Mouse (Mus musculus) layer of hippocampus, adult 9-11 months (tissue): ENCODE data around the gene Taar4.

Experiments used
- DNase-seq: peaks from one replicate; pipeline ENCODE4 v3.0.0; 2022

Gene Taar4

DNA sequence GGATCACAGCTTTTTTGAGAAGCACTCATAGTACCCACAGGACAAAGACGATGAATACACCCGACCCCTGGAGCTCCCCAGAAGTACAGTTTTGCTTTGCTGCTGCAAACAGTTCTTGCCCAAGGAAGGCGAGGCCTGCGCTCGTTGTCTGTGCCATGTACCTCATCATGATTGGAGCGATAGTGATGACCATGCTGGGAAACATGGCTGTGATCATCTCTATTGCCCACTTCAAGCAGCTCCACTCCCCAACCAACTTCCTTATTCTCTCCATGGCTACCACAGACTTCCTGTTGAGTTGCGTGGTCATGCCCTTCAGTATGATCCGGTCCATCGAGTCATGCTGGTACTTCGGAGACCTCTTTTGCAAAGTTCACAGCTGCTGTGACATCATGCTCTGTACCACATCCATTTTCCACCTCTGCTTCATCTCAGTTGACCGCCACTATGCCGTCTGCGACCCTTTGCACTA lies at the start of gene Taar4:
TSS of gene Taar4 (plus strand) at position 51 of the 472 bp plus-strand sequence.
- DNase-seq, result no peak

DNA sequence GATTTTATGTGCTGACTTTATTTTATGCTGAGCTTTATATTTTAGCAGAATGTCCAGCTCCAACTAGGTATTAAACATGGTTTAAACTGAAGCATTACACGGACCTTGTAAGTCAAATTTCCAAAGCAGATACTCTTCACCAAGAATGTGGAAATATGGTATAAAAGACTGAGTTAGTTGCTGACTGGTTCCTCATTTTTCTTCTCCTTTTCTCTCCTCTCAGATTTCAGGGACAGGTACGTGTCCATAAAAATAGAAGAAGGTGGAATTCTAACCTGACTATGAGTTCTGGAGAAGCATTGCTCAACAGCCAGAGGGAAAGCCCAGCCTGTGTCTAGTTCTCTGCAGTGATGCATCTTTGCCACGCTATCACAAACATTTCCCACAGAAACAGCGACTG lies 40.2 kb upstream of the Taar4 start, which contains the start of gene Taar1:
TSS of gene Taar1 (plus strand) at position 301 of the 400 bp plus-strand sequence.
- DNase-seq, result no peak

DNA sequence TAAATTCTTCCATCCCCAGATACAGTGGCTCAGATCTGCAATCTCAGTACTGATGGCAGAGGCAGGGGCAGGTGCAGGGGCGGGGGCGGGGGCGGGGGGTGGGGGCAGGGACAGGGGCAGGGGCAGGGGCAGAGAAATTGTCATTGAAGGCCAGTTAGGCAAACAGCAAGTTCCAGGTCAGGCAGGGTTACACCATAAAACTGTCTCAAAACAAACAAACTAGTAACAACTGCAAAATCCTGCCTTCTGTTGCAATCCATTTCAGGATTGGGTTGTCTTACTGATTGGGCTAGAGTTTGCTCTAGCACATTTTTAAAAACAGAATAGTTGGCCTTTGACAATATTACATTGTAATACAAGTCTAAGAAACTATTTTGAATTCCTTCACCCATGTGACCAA lies 37.8 kb upstream of the Taar4 start:
- DNase-seq, result no peak

DNA sequence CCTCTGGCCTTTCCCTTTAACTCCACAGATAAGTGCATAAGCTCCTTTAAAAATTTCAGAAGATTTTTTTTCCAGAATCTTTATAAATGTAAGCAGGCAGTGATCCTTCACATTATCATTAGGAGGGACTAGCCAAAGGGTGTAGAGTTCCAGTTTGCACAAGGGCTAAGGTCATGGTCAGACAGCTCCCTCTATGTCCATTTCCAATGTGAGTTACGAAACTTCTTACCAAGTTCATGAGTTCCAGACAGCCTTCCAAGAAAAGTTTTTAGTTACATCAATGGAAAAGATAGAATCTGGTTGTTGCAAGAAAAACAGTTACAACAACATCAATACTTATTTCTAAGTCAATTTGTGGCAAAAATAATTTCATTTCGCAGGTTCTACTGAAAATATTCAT lies 36.4 kb upstream of the Taar4 start:
- DNase-seq, result no peak

DNA sequence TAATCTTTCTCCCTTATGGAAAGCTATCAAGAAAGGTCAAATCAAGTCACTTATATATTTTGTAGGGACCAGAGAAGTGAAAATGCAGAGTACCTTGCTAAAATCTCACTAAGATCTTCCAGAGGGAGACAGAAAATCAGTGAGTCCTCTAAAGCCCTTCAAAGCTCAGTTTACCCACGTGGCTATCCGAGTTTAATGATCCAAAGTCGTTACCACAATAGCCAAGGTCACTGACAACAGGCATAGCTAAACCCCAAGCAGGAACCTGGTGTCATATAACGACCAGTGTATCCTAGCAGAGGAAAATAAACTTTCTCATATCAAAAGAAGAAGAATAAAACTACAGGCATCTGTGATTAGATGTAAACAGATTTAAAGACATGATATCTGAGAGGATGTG lies 22.7 kb upstream of the Taar4 start:
- no peak for DNase-seq

DNA sequence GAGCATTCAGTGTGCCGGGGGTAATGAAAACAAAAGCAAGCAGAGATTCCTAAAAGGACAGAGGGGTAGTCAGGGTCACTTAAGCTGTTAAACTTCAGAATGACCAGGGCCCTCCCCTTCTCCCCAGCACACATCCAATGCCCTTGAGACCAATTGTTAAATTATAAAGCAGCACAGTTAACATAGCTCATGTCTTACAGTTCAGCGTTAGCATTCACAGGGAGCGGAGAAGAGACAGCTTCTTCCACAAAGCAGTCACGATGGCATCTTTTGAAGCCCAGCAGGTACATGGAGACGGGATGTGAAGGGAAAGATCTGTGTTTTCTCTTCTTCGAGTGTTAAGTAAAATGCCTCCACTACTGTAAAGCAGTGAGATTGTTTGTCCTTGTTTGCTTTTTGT lies 22.0 kb upstream of the Taar4 start, which contains the start of gene Taar2:
TSS of gene Taar2 (plus strand) at position 261 of the 400 bp plus-strand sequence.
- DNase-seq, result no peak

DNA sequence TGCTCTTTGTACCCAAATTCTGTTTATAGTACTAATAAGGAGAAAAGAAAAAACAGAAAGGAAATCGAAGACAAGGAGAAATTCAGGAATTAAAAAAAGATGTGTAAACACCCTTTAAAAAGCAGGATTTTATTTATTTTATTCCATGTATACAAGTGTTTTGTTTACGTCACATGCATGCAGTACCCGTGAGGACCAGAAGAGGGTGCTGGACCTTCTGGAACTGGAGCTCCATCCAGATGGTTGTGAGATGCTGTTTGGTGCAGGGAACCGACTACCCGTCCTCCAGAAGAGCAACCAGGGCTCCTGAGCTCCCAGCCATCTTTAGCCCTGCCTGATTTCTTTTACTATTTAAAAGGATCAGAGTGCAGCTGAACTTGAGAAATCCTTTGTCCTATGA lies 17.8 kb upstream of the Taar4 start:
- DNase-seq, result no peak

DNA sequence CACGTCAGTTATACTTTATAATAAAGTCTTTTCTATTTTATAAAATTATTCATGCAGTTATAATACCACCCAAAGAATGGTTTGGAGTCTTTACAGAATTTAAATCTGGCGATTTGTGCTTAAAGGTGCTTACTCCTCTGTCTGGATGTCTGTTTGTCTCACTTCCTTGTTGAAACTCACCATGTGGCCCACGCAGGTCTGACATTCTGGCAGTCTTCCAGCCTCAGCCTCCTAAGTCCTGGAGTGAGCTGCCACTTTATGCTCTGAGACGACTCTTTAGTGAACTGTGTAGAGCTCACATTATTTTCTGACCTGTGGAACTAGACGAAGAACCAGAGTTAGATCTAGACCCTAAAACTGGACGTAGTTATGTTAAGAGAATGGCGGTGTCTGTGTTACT lies 12.3 kb upstream of the Taar4 start:
- DNase-seq, result no peak

DNA sequence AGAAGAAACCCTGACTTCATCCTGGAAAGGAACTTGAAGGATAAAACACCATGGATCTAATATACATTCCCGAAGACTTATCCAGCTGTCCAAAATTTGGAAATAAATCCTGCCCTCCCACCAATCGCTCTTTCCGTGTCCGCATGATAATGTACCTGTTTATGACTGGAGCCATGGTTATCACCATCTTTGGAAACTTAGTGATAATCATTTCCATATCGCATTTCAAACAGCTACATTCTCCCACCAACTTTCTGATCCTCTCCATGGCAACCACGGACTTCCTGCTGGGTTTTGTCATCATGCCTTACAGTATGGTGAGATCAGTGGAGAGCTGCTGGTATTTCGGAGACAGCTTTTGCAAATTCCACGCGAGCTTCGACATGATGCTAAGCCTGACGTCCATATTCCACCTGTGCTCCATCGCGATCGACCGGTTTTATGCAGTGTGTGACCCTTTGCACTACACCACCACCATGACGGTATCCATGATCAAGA lies 10.7 kb upstream of the Taar4 start, which contains the start of gene Taar3:
TSS of gene Taar3 (plus strand) at position 51 of the 498 bp plus-strand sequence.
- no peak for DNase-seq

DNA sequence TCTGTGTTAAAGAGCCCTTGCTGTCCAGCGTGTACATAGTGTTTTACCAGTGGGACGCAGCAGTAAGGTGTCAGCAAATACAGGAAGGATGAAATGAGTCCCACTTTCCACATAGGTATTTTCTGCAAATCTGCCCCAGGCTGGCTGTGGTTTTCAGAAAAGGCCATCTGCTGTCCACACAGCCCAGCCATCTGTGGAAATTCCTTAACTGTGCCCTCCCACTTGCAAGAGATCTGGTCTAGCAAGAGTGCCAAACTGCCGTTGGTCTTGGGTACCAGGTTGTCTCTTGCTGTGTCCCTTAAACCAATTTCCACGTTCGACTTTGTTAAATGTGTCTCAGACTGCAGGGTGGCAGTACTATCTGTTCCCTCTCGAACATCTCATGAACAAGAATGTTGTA lies 8.6 kb upstream of the Taar4 start:
- no peak for DNase-seq

DNA sequence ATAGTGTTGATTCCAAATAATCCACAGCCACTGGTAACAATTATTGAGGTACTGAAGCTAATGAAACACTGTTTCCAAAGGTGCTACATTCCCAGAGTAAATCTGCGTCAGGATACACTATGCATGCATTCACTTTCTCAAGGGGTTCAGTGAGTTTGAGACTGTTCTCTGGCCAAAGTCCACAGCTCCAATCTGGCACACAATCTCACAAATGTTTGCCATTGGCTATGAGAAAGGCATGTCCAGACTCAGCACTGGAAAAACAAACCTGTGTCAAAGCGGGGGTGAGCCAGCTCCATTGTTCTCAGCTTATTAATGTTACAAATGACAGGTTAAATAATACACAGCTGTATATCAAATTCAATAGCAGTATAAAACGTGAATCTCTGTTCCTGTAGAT lies 1.2 kb upstream of the Taar4 start:
- no peak for DNase-seq

DNA sequence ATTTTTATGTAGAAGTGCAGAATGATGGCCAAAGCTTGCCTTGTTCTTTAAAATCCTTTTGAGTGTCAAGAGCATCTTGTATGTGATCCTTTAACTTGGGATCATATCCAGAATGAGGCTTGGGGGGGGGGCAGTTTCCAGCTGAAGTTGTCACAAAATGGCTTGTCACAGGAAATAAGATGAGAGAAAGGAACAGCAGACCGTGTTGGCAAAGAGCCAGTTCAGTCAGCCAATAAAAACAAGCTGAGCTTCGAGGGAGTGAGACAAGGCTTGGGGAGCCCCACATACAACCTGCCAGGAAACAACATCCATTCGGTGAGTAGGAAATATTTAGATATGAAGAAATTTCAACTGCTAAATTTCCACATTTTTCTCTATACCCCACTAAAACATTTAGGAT lies 3.1 kb downstream of the Taar4 start:
- DNase-seq, result no peak

DNA sequence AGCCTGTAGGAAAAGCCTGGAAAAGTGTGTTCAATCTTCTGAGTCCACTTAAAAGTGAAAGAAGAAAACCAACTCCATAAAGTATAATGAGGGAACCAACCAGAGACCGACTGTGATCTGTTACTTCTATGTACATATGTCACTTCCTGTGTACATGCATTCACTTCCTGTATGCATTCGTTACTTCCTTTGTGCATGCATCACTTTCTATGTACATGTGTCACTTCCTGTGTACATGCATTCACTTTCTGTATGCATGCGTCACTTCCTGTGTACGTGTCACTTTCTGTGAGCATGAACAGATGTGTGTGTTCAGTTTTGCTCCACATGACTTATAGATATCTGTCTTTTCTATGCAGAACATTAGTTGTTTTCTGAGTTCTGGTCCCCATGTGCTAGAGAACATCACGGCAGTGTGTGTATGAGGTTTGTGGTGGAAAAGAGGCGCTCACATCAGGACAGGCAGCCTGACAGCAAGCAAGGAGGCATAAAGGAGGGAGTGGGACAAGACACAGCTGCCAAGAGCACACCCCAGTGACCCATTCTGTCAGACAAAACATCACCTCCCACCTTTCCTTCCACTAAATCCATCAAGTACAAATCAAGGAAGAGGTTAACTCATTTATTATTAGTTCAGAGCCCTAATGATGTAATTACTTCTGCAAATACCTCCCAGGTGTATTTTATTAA lies 4.8 kb downstream of the Taar4 start:
- DNase-seq, result no peak

DNA sequence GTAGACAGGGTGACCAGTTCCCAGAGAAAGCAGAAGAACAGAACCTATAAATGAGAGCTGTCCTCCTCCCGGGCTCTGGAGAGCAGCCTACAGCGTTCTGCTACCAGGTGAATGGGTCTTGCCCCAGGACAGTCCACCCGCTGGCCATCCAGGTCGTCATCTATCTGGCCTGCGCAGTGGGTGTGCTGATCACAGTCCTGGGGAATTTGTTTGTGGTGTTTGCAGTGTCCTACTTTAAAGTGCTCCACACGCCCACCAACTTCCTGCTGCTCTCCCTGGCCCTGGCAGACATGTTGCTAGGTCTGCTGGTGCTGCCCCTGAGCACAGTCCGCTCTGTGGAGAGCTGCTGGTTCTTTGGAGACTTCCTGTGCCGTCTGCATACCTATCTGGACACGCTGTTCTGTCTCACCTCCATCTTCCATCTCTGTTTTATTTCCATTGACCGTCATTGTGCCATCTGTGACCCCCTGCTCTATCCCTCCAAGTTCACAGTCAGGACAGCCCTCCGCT lies 10.4 kb downstream of the Taar4 start, which contains the start of gene Taar5:
TSS of gene Taar5 (plus strand) at position 51 of the 510 bp plus-strand sequence.
- DNase-seq, result no peak

DNA sequence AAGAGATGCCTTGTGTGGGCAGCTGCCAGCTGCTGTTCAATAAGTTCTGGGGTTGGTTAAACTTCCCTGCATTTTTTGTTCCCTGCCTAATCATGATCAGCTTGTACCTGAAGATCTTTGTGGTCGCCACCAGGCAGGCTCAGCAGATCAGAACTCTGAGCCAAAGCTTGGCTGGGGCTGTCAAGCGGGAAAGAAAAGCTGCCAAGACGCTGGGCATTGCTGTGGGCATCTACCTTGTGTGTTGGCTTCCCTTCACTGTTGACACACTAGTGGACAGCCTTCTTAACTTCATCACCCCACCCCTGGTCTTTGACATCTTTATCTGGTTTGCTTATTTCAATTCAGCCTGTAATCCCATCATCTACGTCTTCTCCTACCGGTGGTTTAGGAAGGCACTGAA lies 11.0 kb downstream of the Taar4 start:
- DNase-seq, result no peak

DNA sequence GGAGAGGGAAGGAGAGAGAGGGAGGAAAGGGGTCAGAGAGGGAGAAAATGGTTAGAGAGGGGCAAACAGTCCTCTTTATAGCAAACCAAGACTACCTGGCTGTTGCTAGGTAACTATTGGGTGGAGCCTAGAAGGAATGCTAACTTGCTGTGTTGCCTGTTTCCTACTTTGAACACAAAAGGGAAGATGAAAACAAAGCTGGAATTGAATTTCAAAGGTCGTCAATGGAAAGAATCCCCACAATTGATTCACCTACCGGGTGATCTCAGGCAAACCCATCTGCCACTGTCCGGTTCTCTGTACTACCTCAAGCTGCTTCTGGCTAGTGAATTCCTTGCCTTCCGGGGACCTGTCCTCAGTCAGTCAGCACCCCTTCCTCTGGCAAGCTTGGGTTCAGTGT lies 17.7 kb downstream of the Taar4 start:
- no peak for DNase-seq

DNA sequence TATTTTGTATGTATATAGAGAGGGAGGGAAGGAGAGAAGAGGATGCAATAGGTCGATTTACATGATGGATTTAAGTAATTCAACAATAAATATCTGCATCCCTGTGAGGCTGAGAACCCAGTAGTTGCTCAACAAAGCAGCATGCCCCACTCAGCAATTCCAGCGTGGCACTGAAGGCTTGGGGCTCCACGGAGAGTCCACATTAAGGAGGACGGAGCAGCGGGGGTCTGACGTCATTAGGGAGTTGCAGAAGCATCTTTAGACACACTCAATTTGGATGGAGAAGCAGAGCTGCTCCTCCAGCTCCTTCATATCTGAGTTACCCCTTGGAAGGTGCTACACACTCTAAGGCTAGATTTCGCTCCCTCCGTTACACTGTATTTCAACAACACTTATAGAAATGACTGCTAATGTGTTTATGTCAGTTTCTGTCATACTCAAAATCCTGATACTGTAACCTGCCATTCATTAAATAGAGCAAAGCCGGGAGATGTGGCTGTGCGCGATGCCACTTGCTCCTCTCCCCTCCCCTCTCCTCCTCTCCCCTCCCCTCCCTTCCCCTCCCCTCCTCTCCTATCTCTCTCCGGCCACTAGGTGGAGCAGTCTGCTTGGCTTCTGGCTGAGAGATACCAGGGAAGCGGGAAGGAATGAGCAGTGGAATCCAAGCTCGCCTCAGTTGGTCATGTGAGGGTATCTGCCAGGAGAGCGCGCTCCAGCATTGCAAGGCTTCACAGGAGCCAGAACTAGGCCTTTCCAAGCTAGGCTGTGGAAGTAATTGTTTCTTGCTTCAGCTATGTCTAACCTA lies 18.8 kb downstream of the Taar4 start:
- DNase-seq, result peak; percentile 65

DNA sequence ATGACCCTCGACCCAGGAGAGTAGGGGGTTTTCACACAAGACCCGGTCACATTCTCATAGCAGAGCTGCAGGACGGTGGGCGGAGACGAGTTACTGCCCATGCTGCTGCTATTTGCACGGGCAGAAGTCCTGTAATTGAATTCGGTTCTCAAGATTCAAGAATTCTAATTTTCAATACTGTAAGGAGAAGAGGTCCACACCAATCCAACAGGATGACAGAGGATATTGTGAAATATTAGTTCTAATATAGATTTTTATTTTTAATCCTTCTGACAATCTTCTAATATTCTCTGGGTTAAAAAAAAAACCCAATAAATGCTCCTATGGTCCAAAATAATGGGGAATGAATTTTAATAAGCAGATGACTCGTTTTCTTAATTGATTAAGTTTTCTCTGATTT lies 25.3 kb downstream of the Taar4 start, which contains the start of gene Taar6:
TSS of gene Taar6 (minus strand) at position 101 of the 400 bp plus-strand sequence.
- DNase-seq, result no peak

DNA sequence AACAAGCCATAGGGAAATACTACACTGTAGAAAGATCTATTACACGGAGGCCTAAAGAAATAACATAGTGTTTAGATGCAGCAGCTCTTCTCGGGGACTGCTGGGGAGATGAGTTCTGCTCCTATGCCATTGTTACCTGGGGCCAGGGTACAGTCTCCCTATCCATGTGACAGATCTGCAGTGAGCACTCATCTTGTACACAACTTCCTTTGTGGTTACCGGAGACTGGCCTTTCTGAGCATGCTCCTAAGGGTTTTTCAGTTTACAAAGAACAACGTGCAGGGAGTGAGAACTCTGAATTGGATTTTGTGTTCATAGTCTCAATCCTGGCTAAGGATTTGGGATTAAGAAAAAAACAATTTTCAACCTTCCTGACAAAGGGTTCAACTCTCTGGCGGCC lies 26.1 kb downstream of the Taar4 start:
- DNase-seq, result no peak

DNA sequence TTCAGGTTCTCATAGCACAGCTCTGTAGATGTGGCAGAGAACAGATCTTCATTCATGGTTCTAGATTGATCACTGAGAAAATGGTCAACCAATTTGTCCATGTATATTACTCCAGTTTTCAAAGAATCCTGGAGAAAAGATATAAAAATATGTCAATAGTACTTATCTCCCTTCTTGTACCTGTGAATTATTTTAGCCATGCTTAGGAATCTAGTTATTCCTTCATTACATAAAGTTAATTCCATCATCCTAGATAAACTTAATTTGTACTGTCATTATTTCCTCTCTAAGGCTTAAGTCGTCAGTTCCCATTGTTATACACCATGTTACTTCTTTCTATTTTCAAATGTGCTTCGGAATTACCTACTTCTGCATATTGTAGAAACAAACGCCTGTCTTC lies 33.1 kb downstream of the Taar4 start, which contains the start of gene Taar7a:
TSS of gene Taar7a (minus strand) at position 101 of the 400 bp plus-strand sequence.
- no peak for DNase-seq

DNA sequence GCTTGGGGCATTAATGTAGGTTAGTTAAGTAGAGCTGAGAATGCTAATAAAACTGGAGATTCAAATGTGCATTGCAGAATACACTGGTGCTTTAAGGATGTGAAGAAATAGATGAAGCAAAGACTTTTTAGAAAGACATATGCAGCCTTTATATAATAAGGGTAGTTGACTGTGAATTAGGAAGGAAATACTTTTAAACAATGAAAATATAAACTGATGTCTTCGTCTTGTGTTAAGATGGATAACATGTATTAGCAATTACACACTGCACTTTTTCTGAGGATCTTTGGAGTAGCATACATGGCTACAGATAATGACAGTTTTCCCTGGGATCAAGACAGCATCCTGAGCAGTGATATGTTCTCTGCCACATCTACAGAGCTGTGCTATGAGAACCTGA lies 39.3 kb downstream of the Taar4 start, which contains the start of gene Taar7b:
TSS of gene Taar7b (plus strand) at position 301 of the 400 bp plus-strand sequence.
- no peak for DNase-seq

DNA sequence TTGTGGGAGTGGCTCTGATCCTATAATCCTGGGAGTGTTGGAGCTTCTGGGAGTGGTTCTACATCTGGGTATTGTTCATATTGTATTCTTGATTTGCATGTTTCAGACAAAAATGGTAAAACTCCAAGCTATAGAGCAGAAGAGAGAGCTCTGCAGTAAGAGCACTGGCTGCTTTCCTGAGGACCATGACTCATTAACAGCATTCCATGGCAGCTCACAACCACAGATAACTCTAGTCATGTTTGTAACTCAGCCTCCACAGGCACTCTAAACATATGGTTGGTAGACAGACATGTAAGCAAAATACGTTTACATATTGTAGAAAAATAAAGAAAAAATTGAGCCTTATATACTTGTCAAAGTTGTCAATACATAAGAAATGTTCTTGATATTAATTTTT lies 46.1 kb downstream of the Taar4 start:
- no peak for DNase-seq

DNA sequence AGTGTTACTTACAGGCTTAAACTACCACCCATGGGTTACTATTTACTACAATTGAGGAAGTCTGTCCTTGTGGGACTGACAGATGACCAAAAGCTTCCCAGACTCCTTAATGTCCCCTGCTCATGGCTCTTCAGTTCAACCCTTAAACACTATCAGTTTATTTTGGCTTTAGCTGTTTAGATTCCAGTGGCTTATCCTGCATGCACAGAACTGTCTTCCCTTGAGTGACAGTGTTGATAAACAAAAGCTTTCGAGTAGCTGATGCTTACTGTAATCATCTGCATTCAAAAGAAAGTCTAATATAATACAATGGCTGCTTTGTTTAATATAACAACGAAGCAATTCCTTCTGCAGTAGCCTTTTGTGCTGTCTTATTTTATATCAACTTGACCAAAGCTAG lies 46.7 kb downstream of the Taar4 start:
- DNase-seq, result no peak
